In genomic region chr5:114131521-114131840, GRCm38 (mm10) we compare ENCODE assay signal across 8 mouse cellular contexts. TPM values are rescaled to one million over a fixed set of nuclear protein-coding genes. Genes with fewer than 3 reads are reported as not detected.
DNase-seq lines count a peak whose midpoint lies in the region; ATAC-seq and TF ChIP-seq lines count a peak whose summit lies in the region.

No protein-coding gene starts in this region.

- peak overlapping the region; percentile 50 for H3K9ac ChIP-seq in neural tube, embryonic 11.5 days (ENCODE audit: low read length)
- H3K9ac ChIP-seq in forebrain, postnatal 0 days, result peak overlapping the region; percentile 48
- peak overlapping the region; percentile 45 for H3K9ac ChIP-seq in hindbrain, embryonic 15.5 days

- no peaks in the 10 kb centered on the region for H3K9me3 ChIP-seq in neural tube, embryonic 11.5 days (ENCODE audit: control insufficient read depth, low read length)
- no peaks in the 10 kb centered on the region for H3K9me3 ChIP-seq in forebrain, postnatal 0 days (ENCODE audit: low read length)
- H3K9me3 ChIP-seq in hindbrain, embryonic 15.5 days, result no peaks in the 10 kb centered on the region

- no peaks in the 10 kb centered on the region for H3K36me3 ChIP-seq in neural tube, embryonic 11.5 days (ENCODE audit: control insufficient read depth, insufficient read depth, low read length)
- no peaks in the 10 kb centered on the region for H3K36me3 ChIP-seq in forebrain, postnatal 0 days (ENCODE audit: insufficient read depth)
- no peaks in the 10 kb centered on the region for H3K36me3 ChIP-seq in hindbrain, embryonic 15.5 days

- H3K4me1 ChIP-seq in neural tube, embryonic 11.5 days (ENCODE audit: control insufficient read depth, insufficient read depth, low read length), result peaks cover 4% of the 10 kb centered on the region; the same call in 1 of the 2 replicates
- H3K4me1 ChIP-seq in forebrain, postnatal 0 days (ENCODE audit: insufficient read depth), result peaks cover 4% of the 10 kb centered on the region; the same call in 1 of the 2 replicates
- H3K4me1 ChIP-seq in hindbrain, embryonic 15.5 days (replicated peaks), result peaks cover 16% of the 10 kb centered on the region

- H3K4me2 ChIP-seq in neural tube, embryonic 11.5 days (ENCODE audit: low read depth), result peak overlapping the region; percentile 95
- peak overlapping the region; percentile 94 for H3K4me2 ChIP-seq in forebrain, postnatal 0 days (ENCODE audit: low read depth)
- peak overlapping the region; percentile 93 for H3K4me2 ChIP-seq in hindbrain, embryonic 15.5 days

- 0% methylated on average over 15 of the region's 15 CpGs for WGBS in neural tube, embryonic 11.5 days
- WGBS in forebrain, postnatal 0 days, result 2% methylated on average over 15 of the region's 15 CpGs
- 1% methylated on average over 15 of the region's 15 CpGs for WGBS in hindbrain, embryonic 15.5 days

- no peak for ATAC-seq in neural tube, embryonic 11.5 days (ENCODE audit: insufficient read depth, low FRiP score, low TSS enrichment)
- ATAC-seq in forebrain, postnatal 0 days, result no peak
- ATAC-seq in hindbrain, embryonic 15.5 days (ENCODE audit: low FRiP score, low read depth), result no peak

- H3K27ac ChIP-seq in neural tube, embryonic 11.5 days (ENCODE audit: low read depth, low read length), result no peak overlapping the region
- peak overlapping the region; percentile 22; the same call in 1 of the 2 replicates for H3K27ac ChIP-seq in forebrain, postnatal 0 days (ENCODE audit: low read depth, low read length)
- H3K27ac ChIP-seq in hindbrain, embryonic 15.5 days (replicated peaks), result peak overlapping the region; percentile 56

- peak overlapping the region; percentile 72 for H3K4me3 ChIP-seq in neural tube, embryonic 11.5 days (ENCODE audit: low read depth, low read length)
- peak overlapping the region; percentile 61 for H3K4me3 ChIP-seq in forebrain, postnatal 0 days (ENCODE audit: low read depth, low read length)
- H3K4me3 ChIP-seq in hindbrain, embryonic 15.5 days, result peak overlapping the region; percentile 70

- no peaks in the 10 kb centered on the region for H3K27me3 ChIP-seq in neural tube, embryonic 11.5 days (ENCODE audit: control insufficient read depth, insufficient read depth, low read length)
- H3K27me3 ChIP-seq in forebrain, postnatal 0 days (ENCODE audit: insufficient read depth, low read length), result no peaks in the 10 kb centered on the region
- no peaks in the 10 kb centered on the region for H3K27me3 ChIP-seq in hindbrain, embryonic 15.5 days

- TF ChIP-seq CTCF in forebrain, postnatal 0 days (IDR thresholded peaks at IDR 0.05; ENCODE audit: low read depth), result no peak

- no peak for DNase-seq in neural tube, embryonic 11.5 days (ENCODE audit: low spot score)
- DNase-seq in neural tube, embryonic 10.5 days (ENCODE audit: extremely low spot score, low spot score), result no peak
- DNase-seq in c-Kit-negative CD71-positive TER-119-positive erythroid progenitor cells, embryonic 14.5 days (ENCODE audit: low read depth, low spot score), result peak; percentile 17
- DNase-seq in forebrain, postnatal 0 days, result peak; percentile 36
- peak; percentile 39 for DNase-seq in liver
- DNase-seq in natural killer cell, adult 2 months (ENCODE audit: low spot score in 2 of 2), result peak; percentile 66 to 77
- no peak for DNase-seq in layer of hippocampus, postnatal 36 days

RNA-seq across cellular contexts. Expression of gene Ung, which starts 1.3 kb away (rescaled TPM):
- polyA plus RNA-seq in neural tube, embryonic 11.5 days (2014; fragmentation: Nextera tagmentation; extraction: Ambion mirVana), result 26.6 and 28.0 TPM in 2 replicates
- total RNA-seq in forebrain, postnatal 0 days (2014; rRNA removed), result 6.7 and 7.8 TPM in 2 replicates
- polyA plus RNA-seq in forebrain, postnatal 0 days (2015; fragmentation: Nextera tagmentation; extraction: Ambion mirVana), result 7.5 and 9.1 TPM in 2 replicates
- polyA plus RNA-seq in hindbrain, embryonic 15.5 days (2015; fragmentation: Nextera tagmentation; extraction: Ambion mirVana), result 12.8 and 13.5 TPM in 2 replicates
- total RNA-seq in layer of hippocampus, postnatal 36 days (2021), result 1 to 10 TPM; 2.0 to 3.6 TPM

RNA-seq across cellular contexts. Expression of gene Alkbh2, which starts 3.5 kb away (rescaled TPM):
- polyA plus RNA-seq in neural tube, embryonic 11.5 days (2014; fragmentation: Nextera tagmentation; extraction: Ambion mirVana), result 12.8 and 13.1 TPM in 2 replicates
- total RNA-seq in forebrain, postnatal 0 days (2014; rRNA removed), result 4.6 and 5.8 TPM in 2 replicates
- 6.9 and 7.6 TPM in 2 replicates for polyA plus RNA-seq in forebrain, postnatal 0 days (2015; fragmentation: Nextera tagmentation; extraction: Ambion mirVana)
- 6.4 and 7.4 TPM in 2 replicates for polyA plus RNA-seq in hindbrain, embryonic 15.5 days (2015; fragmentation: Nextera tagmentation; extraction: Ambion mirVana)
- 1 to 10 TPM; 5.8 to 5.9 TPM for total RNA-seq in layer of hippocampus, postnatal 36 days (2021)

RNA-seq across cellular contexts. Expression of gene Acacb, which starts 14.9 kb away (rescaled TPM):
- 0.82 and 1.8 TPM in 2 replicates for polyA plus RNA-seq in neural tube, embryonic 11.5 days (2014; fragmentation: Nextera tagmentation; extraction: Ambion mirVana)
- 2.0 and 4.0 TPM in 2 replicates for total RNA-seq in forebrain, postnatal 0 days (2014; rRNA removed)
- 2.7 and 4.3 TPM in 2 replicates for polyA plus RNA-seq in forebrain, postnatal 0 days (2015; fragmentation: Nextera tagmentation; extraction: Ambion mirVana)
- 4.4 TPM in 2 replicates for polyA plus RNA-seq in hindbrain, embryonic 15.5 days (2015; fragmentation: Nextera tagmentation; extraction: Ambion mirVana)
- 1 to 10 TPM; 4.8 to 6.5 TPM for total RNA-seq in layer of hippocampus, postnatal 36 days (2021)

RNA-seq across cellular contexts. Expression of gene Svop, which starts 40.1 kb away (rescaled TPM):
- 27.3 and 32.9 TPM in 2 replicates for polyA plus RNA-seq in neural tube, embryonic 11.5 days (2014; fragmentation: Nextera tagmentation; extraction: Ambion mirVana)
- total RNA-seq in forebrain, postnatal 0 days (2014; rRNA removed), result 153 and 177 TPM in 2 replicates
- polyA plus RNA-seq in forebrain, postnatal 0 days (2015; fragmentation: Nextera tagmentation; extraction: Ambion mirVana), result 89.7 and 97.5 TPM in 2 replicates
- polyA plus RNA-seq in hindbrain, embryonic 15.5 days (2015; fragmentation: Nextera tagmentation; extraction: Ambion mirVana), result 85.9 and 93.9 TPM in 2 replicates
- 100 to 1,000 TPM; 170 to 175 TPM for total RNA-seq in layer of hippocampus, postnatal 36 days (2021)

Comparison
In these comparisons a context has a peak if more than half of its experiments do, and no peak if none do; other contexts are left out.
1. DNase-seq: peak in c-Kit-negative CD71-positive TER-119-positive erythroid progenitor cells, embryonic 14.5 days (single experiment), forebrain, postnatal 0 days (single experiment), liver (single experiment) and natural killer cell, adult 2 months (2 of 2); none in neural tube, embryonic 11.5 days (single experiment), neural tube, embryonic 10.5 days (single experiment) and layer of hippocampus, postnatal 36 days (0 of 2).
2. Peak in every context shown above with its lines, with median percentiles within 50 percentile points of each other: H3K4me2 ChIP-seq, H3K4me3 ChIP-seq and H3K9ac ChIP-seq.